Mouse (Mus musculus) brown adipose tissue, adult 24 weeks (tissue): Measurements from ENCODE around the gene Rnf212b. TPM values are rescaled to one million over a fixed set of nuclear protein-coding genes. Genes with fewer than 3 reads are reported as not detected.

Experiments
- polyA plus RNA-seq: library from polyadenylated mRNA; stranded (reverse); fragments of >200 nt; gene quantifications from 2 replicates; pipeline ENCODE4 v1.2.4, GENCODE M21; 2012; ENCODE audit not compliant: missing spikeins, insufficient read depth, insufficient read length

Gene Rnf212b
- polyA plus RNA-seq, 1 experiment, result 2.0 TPM

Other genes starting within 250 kb of the Rnf212b start
- 3.1 and 5.6 TPM in 2 replicates for gene Ajuba, start 236.6 kb upstream of the Rnf212b start, polyA plus RNA-seq
- 2.6 and 5.2 TPM in 2 replicates for gene 4931414P19Rik, start 208.1 kb upstream of the Rnf212b start, polyA plus RNA-seq
- gene Psmb5, start 196.1 kb upstream of the Rnf212b start, polyA plus RNA-seq, result 231 and 291 TPM in 2 replicates
- gene Psmb11, start 192.7 kb upstream of the Rnf212b start, polyA plus RNA-seq, result not detected in 2 replicates
- gene Gm17606, start 173.2 kb upstream of the Rnf212b start, polyA plus RNA-seq, result not detected in 2 replicates
- not detected in 2 replicates for gene Cdh24, start 172.8 kb upstream of the Rnf212b start, polyA plus RNA-seq
- 33.3 and 43.1 TPM in 2 replicates for gene 1700123O20Rik, start 127.9 kb upstream of the Rnf212b start, polyA plus RNA-seq
- gene Acin1, start 127.2 kb upstream of the Rnf212b start, polyA plus RNA-seq, result 47.2 and 50.6 TPM in 2 replicates
- not detected in 2 replicates for gene Gm29776, start 115.3 kb upstream of the Rnf212b start, polyA plus RNA-seq
- gene Cebpe, start 102.0 kb upstream of the Rnf212b start, polyA plus RNA-seq, result not detected in 2 replicates
- 2.4 and 2.8 TPM in 2 replicates for gene Slc7a8, start 32.2 kb upstream of the Rnf212b start, polyA plus RNA-seq
- gene Homez, start 56.8 kb downstream of the Rnf212b start, polyA plus RNA-seq, result 3.3 and 4.6 TPM in 2 replicates
- gene Ppp1r3e, start 63.4 kb downstream of the Rnf212b start, polyA plus RNA-seq, result 15.9 and 20.3 TPM in 2 replicates
- gene Bcl2l2, start 69.2 kb downstream of the Rnf212b start, polyA plus RNA-seq, result 26.3 and 28.2 TPM in 2 replicates
- not detected in 2 replicates for gene Gm20521, start 69.3 kb downstream of the Rnf212b start, polyA plus RNA-seq
- gene Pabpn1, start 78.4 kb downstream of the Rnf212b start, polyA plus RNA-seq, result 75.5 and 89.7 TPM in 2 replicates
- 4.9 and 6.6 TPM in 2 replicates for gene Slc22a17, start 99.0 kb downstream of the Rnf212b start, polyA plus RNA-seq
- gene Efs, start 112.0 kb downstream of the Rnf212b start, polyA plus RNA-seq, result 2.6 and 3.4 TPM in 2 replicates
- gene Il25, start 118.6 kb downstream of the Rnf212b start, polyA plus RNA-seq, result not detected in 2 replicates
- gene Cmtm5, start 122.1 kb downstream of the Rnf212b start, polyA plus RNA-seq, result 1.8 and 3.3 TPM in 2 replicates
- gene Myh6, start 152.8 kb downstream of the Rnf212b start, polyA plus RNA-seq, result not detected in 2 replicates
- gene Gm17428, start 162.8 kb downstream of the Rnf212b start, polyA plus RNA-seq, result not detected in 2 replicates
- 12.0 and 23.5 TPM in 2 replicates for gene Myh7, start 180.5 kb downstream of the Rnf212b start, polyA plus RNA-seq
- 22.0 and 27.3 TPM in 2 replicates for gene Ngdn, start 201.3 kb downstream of the Rnf212b start, polyA plus RNA-seq